Mouse (Mus musculus) spleen, postnatal 14 days (tissue): ENCODE measurements around the gene Atp5l.
"Not testable (repeated sequence)": the region's sequence is repeated elsewhere in the genome, so short reads cannot be mapped to it uniquely, and the experiment has no call there.

Experiments used
- DNase-seq, 2 experiments: peaks; one replicate each; pipeline ENCODE4 v3.0.0; 2021 to 2022; ENCODE audit warnings: low spot score in 2 of 2

Atp5l gene

DNA sequence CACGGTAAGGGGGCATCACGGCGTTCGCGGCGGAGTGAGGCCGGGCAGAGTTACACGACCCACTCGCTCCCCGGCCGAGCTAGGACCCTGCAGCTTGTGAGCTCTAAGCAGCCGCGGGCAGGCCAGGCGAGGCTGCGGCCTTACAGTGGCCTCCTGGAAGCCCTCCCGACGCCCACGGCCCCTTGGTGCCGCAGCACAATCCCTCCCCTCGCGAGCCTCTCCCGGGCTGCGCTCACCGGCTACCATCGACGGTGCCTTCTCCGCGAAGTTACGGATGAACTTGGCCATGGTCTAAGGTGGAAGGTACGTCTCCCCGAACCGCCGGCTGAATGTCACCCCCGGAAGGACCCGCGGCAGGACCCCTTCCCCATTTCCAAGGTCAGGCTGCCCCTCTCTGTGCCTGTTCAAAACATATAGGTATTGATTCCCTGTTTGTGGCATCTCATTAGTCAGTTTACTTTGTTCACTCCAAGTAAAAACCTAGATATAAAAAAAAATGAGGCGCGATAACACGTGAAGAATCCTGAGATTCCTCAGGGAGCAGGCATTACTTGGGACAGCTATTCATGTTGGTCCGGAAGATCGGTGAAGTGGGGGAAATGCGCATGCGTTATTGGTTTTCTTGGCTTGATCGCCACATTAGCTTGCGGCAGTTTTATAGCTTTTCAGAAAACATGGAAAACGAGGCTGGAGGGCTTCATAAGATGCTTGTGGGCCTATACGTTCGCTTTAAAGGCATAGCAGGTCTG, at the start of gene Atp5l:
Atp5l (minus strand) TSS at position 369 of the 749 bp plus-strand sequence.
- DNase-seq = peak; percentile 58 to 73

DNA sequence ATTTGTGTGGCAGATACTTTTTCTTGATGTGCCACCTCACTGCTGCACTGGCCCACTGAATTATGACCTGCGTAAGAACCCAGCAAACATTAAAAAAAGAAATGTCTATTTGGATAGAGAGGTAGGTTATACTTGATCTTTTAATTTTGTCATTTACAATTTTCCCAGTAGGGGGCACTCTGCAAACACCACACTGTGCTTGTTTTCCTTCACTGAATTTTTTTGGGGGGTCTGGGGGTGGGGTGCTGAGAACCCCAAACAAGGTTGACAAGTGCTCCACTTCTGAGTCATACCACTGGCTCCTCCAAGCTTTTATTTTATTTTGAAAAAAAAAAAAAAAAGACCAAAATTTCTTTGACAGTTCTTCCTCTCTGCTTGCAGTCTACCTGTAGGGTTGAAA, 48.9 kb upstream of the Atp5l start:
- no peak for DNase-seq

DNA sequence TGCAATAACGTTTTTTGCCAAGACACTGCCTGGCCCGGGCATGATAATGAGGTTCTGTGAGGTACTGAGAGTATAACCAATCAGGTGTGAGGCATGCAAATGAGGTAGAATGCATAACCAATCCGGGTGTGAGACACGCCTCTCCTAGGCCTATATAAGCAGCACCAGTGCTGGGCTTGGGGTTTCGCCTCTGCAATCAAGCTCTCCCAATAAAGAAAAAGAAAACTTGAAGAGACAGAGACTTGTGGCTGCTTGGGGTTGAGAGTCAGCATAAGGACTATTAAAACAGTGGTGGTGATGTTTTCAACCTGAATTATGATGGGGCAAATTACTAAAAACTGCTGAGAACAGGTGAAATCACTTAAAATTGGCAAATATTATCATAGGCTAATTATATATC, 47.2 kb upstream of the Atp5l start:
- DNase-seq = not testable (repeated sequence)

DNA sequence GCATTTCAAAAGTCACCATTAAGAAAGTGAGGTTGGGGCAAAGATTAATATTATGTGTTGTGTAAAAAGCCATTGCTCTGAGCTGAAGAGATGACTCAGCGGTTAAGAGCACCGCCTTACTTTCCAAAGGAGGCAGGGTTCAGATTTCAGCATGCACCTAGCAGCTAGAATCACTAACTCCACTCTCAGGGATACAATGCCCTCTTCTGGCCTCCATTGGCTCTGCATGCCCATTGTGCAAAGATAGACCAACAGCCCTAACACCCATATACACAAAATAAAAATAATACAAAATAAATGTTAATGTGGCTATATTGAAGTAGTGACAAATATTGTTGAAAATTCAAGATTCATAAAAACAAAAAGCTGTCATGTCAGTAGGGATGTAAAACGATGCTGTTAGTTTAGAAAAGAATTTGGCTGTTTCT, 46.3 kb upstream of the Atp5l start:
- DNase-seq = peak; percentile 57 to 77

DNA sequence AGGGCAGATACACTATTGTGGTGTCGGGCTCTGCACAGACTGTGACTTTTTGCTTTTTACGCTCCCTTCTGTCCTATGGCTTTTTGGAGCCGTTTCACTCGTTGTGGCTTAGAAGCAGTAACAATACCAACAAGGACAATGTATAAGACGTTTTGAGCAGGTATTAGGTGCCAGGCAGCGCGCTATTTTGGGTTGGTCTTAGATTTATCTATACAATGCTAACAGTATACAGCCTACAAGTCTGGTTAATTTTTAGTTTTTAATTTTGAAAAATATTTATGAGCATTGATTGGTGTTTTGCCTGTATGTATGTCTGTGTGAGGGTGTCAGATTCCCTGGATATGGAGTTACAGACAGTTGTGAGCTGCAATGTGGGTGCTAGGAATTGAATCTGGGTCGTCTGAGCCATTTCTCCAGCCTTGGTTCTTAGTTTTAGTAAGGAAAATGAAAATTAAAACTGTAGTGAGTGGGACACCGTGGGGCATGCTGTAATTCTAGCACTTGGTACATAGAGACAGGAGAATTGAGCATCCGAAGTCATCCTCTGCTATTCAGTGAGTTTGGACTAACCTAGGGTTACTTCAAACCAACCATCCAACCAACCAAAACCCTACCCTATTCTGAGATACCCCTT, 45.4 kb upstream of the Atp5l start:
- DNase-seq = no peak

DNA sequence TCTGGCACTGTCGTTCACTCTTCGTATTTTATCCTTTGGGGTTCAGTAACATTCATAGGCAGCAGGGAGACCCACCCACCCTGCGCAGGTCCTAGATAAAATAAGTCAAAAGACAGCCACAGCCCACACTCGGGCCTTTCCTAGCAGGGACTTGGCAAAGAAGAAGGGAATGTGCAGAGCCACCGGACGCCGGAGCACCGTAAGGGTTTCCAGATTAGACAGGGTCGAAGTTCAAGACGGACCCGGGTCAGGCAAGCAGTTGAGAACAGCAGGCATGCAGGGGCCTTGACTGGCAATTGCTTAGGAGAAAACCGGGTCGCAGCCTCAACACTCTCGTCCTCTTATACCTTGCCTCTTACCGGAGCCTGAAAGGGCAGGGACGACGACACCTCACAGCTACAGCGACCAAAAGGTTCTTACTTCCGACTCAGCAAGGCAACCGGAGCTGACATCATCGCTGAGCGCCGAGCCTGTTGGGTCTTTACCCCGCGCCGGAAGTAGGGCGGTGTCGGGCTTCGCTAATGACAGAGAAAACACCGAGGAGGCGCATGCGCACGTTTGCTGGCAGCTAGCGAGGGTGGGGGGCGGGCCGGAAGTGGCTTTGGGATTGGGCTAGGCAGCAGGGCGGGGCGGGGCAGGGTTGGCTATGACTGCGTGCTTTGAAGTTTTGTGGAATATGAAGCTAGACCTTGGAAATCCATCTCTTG, 44.7 kb upstream of the Atp5l start, which contains the start of gene Ube4a:
Ube4a (minus strand) TSS at position 475 of the 707 bp plus-strand sequence.
- peak; percentile 97 to 100 for DNase-seq

DNA sequence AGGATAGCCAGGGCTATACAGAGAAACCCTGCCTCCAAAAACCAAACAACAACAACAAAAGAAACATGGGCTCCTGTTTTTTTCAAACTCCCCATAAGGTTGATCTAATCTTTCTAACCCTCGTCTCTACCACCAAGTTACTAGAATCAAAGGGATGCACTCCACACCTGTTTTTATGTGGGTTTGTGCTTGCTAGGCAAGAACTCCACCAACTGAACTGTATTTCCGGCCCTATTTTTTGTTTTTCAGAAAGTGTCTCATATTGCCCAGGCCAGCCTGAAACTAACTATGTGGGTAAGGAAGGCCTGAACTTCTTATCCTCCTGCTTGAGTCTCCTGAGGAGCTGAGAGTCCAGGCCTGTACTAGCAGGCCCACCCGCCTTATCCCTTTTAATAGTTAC, 33.9 kb upstream of the Atp5l start:
- DNase-seq = no peak

DNA sequence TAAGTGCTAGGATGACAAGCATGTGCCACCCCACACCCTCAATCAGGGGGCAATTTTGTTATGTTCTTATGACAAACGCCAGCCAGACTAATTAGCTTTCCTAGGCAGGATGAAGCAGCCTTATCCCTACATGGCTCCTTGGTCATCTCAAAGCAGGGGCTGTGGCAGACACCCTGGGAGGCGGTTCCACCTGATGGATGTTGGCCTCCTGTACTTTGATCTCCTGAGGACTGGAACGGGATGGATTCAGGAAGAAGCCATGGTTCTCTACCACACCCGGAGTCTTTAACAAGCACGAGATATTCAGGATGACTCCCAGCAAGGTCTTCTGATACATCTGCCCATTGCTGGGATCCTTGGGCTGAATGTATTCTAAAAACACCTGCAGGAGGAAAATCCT, 27.3 kb upstream of the Atp5l start:
- no peak for DNase-seq

DNA sequence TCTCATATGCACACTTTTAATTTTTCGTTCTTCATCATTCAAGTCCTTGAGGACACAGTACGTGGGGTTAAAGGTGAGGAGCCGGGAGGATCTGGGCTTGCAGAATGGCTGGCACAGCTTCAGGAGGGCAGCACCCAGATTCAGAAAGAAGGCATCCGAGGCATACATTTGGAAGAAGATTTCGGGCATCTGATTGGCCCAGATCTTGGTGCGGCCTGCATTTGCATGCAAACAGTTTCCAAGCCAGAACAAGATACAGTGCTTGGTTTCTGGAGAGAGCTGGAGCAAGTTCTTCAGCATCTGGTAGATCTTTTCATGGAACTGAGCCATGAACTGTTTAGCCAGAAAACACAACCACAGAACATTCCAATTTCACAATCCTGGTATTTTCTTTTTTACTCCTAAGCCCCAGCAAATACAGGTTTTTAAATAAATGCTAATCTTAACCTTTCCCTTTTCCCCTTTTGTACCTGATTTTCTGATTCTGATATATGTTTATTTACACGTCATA, 25.7 kb upstream of the Atp5l start:
- DNase-seq = no peak

DNA sequence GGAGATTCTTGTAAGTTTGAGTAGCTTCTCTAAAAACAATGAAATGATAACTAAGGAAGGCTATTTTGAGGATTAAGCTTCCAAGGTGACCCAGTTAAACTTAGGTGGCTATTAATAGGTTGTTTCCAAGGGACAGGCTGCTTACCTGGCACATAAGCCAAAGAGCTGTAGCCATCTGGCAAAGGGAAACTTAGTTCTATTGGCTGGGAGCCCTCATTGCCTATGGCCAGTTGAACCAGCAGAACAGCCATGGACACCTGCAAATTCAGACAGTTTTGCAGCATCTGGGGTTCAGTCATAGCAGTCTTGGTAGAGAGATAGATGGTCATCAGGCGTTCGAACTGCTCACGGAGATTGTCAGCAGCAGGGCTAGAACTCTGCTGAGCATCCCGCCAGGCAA, 21.9 kb upstream of the Atp5l start:
- no peak for DNase-seq

DNA sequence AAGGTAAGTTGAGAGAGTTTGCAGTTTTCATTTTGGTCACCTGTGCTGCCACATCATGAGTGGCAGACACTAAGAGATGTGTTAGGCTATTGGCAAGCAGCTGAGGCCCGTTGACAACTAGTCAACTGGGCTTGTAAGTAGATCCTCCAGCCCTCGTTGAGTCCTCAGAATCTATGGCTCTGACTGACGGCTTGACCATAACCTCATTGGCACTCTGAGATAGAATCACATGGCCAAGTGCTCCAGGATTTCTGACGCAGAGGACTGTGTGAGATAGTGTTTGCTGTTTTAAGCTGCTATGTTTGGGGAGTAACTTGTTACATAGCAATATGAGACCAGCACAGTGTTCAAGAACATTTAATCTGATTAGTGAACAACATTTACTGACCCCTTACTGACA, 21.2 kb upstream of the Atp5l start:
- no peak for DNase-seq

DNA sequence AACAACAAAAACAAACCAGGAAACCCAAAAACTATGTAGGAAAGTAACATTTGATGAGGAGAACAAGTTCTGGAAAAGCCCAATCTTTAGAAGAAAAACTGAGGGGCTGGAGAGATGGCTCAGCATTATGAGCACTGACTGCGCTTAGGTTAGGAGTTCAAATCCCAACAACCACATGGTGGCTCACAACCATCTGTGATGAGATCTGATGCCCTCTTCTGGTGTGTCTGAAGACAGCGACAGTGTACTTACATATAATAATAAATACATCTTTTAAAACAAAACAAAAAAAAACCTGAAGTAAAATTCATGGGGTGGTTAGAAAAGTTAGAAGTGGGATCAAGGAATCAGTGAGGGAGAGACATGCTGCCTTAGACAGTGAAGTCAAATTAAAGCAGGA, 1.0 kb upstream of the Atp5l start:
- DNase-seq = no peak

DNA sequence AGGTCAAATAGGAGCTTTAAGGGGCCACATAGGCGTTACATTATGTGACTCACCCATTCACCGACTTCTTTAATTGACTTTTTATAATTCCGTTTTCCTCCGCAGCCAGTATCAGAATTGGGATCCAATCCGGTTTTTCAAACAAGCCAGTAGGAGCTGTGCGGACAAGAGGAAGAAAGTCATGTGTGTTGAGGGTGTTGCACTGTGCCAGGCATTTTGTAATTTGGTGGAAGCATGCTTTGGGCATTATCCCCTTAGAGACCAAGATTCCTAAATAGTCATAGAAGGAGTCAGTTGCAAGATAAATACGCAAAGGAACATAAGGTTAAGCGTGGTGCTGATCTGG, 554 bp upstream of the Atp5l start:
- DNase-seq = no peak

DNA sequence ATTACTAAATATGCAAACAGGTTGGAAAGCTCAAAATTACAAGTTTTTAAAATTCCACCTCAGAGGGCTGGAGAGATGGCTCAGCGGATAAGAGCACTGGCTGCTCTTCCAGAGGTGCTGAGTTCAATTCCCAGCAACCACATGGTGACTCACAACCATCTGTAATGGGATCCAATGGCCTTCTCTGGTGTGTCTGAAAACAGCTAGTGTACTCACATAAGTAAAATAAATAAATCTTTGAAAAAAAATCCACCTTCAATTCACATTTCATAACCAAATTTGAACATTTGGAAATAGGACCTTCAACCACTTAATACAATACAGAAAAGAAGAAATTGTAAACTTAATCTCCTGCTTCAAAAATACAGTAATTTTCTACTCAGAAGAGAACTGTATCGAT, 936 bp downstream of the Atp5l start:
- no peak for DNase-seq

DNA sequence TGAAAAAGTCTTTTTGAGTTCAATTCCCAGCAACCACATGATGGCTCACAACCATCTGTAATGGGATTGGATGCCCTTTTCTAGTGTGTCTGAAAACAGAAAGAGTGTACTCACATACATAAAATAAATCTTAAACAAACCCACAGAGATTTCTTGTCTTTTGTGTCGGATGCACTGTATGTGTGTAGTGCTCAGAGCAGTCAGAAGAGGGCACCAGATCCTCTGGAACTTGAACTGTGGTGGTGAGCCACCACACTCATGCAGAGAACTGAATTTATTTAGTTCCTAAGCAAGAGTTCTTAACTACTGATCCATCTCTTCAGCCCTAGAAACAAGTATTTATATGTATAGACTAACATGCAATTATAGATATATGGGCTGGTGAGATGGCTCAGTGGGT, 4.3 kb downstream of the Atp5l start:
- peak; percentile 15 to 41 for DNase-seq

DNA sequence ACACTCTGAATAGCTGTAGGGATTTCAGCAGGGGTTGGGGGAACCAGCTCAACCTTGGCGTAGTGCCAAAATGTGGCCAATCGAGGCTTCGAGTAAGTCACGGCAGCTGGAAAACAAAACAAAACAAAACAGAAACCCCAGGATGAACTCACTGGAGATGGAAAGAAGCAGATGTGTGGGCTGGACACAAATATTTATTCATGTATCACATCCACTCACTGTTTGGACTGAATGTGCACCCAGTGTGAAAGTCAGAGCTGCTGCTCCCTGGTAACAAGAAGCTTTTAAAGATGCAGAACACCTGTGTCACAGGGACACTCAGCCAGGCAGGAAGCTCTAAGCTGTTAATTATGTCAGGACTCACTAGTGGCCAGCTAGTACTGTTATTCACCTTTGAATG, 5.8 kb downstream of the Atp5l start:
- DNase-seq = no peak

DNA sequence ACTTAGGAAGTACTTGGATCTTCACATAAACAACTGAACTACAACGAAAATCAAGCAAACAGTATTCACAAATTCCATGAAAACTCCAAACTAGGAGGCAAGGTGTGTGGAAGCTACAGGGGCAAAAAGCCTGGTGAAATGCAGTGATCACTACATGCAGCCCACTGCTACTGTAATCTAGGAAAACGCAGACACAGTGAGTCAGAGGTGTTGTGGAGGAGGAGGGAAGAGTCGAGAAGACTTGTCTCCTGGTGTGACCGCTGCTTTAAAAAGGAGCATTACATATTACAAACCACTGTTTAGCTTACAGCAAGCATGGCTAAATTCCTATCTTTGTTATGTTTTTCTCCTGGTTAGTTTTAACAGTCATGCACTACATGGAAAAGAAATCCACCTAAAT, 9.2 kb downstream of the Atp5l start:
- no peak for DNase-seq

DNA sequence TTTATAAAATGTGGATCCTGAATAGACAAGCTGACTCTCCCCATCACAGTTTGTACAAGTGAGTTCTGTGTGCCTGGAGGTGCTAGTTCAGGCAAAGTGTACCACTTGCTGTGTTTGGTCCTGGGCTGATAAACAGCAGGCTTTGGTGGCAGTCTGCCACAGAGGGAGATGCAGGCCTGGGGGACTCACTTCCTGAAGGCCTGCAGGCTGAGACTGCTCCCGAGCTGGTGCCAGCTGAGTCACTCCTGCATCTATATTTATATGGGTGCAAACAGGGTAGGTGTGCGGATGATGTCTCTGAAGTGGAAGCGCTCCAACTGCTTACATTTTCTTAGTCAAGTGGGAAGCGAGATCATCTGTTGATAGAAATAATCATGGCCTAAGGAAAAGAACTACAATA, 14.9 kb downstream of the Atp5l start:
- DNase-seq = no peak

DNA sequence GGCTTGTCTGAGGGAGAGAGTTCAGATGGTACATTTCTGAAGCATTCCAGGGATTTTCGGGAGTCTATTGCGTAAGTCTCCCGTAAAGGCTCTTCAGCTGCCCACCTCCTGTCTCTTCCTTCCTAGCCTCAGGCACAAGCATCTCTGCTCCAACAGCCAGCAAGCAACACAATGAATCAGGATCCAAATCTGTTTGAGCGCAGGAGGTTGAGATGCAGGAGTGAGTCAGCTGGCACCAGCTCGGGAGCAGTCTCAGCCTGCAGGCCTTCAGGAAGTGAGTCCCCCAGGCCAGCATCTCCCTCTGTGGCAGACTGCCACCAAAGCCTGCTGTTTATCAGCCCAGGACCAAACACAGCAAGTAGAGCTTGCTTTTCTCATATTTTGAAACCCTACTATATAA, 15.6 kb downstream of the Atp5l start:
- peak in 1 of 2 experiments; percentile 7 for DNase-seq

DNA sequence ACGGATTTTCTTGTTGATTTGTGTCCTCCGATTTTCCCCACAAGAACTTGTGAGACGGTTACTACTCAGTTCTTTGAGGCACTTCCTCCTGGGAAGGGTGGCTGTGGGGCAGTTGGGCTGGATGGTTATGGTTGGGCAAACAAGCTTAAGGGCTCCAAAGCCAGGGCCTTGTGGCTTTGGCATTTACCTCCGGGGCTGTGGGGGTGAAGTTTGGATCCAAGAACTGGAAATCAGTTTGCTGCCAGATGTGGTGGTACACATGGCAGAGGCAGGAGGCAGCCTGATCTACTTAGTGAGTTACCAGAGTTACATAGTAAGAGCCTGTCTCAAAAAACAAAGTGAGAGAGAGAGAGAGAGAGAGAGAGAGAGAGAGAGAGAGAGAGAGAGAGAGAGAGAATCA, 16.7 kb downstream of the Atp5l start:
- DNase-seq = no peak

DNA sequence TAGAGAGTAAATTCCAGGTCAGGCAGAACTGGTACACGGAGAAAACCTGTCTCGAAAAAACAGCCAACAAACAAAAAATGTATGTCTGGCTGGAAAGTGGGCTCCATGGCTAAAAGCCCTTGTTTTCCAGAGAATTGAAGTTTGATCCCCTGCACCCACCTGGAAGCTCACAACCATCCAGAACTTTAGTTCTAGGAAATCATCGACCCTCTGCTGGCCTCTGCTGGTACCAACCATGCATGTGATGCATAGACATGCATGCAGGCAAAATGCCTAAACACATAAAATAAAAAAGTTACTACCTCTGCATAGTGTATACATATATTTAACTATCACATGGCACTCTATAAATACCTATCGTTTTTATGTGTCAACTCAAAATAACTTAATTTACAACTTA, 20.1 kb downstream of the Atp5l start:
- DNase-seq = peak in 1 of 2 experiments; percentile 15

DNA sequence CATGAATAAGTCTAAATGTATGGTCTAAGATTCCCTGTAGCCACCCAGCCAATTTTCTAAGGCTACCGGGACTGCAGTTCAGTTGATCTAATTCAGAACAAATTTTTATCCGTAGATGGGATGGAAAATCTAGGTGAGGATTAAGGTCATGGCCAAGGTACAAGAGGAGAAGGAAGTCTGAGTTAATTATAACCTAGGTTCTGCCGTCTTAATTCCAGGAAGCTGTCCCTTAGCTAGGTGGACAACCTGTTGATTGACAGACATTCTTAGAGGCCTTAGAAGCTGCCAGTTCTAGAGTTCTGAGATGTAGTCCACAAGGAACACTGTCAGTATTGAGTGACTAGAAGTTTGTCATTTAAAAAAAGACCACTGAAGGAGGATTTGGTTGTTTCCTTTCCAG, 20.8 kb downstream of the Atp5l start:
- no peak for DNase-seq

DNA sequence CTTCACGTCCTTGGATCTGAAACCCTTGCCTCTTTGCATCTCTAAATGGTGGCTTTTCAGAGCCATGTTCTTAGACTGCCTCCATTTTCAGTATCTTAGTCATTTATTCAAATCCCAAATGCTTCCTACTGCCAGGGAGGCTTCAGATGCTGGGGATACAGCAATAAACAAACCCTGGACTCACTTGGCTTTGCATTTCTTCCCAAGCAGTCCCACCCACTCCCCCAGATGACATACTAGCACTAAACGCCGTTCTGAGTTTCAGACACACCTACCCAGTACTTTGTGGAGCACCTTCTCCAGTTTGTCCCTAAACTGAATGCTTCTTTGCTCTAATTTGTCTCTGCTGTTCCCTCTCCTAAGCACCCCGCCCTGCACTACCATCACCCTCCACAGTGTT, 23.5 kb downstream of the Atp5l start:
- no peak for DNase-seq
